Mouse (Mus musculus) hindbrain, embryonic 15.5 days (tissue): ENCODE measurements around the gene Mpo. TPM values are rescaled to one million over a fixed set of nuclear protein-coding genes. Genes with fewer than 3 reads are reported as not detected.

Experiments used
- ATAC-seq: fragments of 200-750 bp; cut with Nextera tagmentation; 2 replicates; pipeline ENCODE4 v1.8.0; 2017; ENCODE audit warnings: low read depth, moderate number of reproducible peaks, moderate TSS enrichment; ENCODE audit not compliant: low FRiP score
- H3K27ac ChIP-seq: fragments of 300-500 bp; sonication (generic); replicated peaks from 2 replicates; pipeline ENCODE4 v1.5.1; 2015; ENCODE audit warnings: mild to moderate bottlenecking, inconsistent platforms
- H3K27me3 ChIP-seq: fragments of 300-500 bp; sonication (generic); 2 replicates; pipeline ENCODE4 v1.6.1; 2015; ENCODE audit warnings: control low read depth, inconsistent platforms
- H3K36me3 ChIP-seq: fragments of 300-500 bp; sonication (generic); 2 replicates; pipeline ENCODE4 v1.6.1; 2015; ENCODE audit warnings: control low read depth, inconsistent platforms
- H3K4me1 ChIP-seq: fragments of 300-500 bp; sonication (generic); replicated peaks from 2 replicates; pipeline ENCODE4 v1.6.1; 2015; ENCODE audit warnings: control low read depth, inconsistent platforms
- H3K4me2 ChIP-seq: fragments of 300-500 bp; sonication (generic); 2 replicates; pipeline ENCODE4 v1.6.1; 2015; ENCODE audit warnings: moderate library complexity, mild to moderate bottlenecking, inconsistent platforms
- H3K4me3 ChIP-seq: fragments of 300-500 bp; sonication (generic); 2 replicates; pipeline ENCODE4 v1.5.1; 2015; ENCODE audit warnings: mild to moderate bottlenecking, inconsistent platforms
- H3K9ac ChIP-seq: fragments of 300-500 bp; sonication (generic); 2 replicates; pipeline ENCODE4 v1.6.1; 2015; ENCODE audit warnings: inconsistent platforms
- H3K9me3 ChIP-seq: fragments of 300-500 bp; sonication (generic); 2 replicates; pipeline ENCODE4 v1.6.1; 2016; ENCODE audit warnings: control low read depth, inconsistent platforms
- WGBS: fragments of 180-500 bp; shearing (Covaris S2); methylation state at CpG from one replicate; pipeline ENCODE4 v1.1.7; 2015; 5-methylcytosine and 5-hydroxymethylcytosine counted together
- polyA plus RNA-seq: library from polyadenylated mRNA; unstranded; fragments of >200 nt; fragmentation: Nextera tagmentation; extraction: Ambion mirVana; gene quantifications from 2 replicates; pipeline ENCODE4 v1.2.1, GENCODE M21; 2015

The Mpo gene
- polyA plus RNA-seq, 1 experiment from 2014 or later: 0.21 TPM

DNA sequence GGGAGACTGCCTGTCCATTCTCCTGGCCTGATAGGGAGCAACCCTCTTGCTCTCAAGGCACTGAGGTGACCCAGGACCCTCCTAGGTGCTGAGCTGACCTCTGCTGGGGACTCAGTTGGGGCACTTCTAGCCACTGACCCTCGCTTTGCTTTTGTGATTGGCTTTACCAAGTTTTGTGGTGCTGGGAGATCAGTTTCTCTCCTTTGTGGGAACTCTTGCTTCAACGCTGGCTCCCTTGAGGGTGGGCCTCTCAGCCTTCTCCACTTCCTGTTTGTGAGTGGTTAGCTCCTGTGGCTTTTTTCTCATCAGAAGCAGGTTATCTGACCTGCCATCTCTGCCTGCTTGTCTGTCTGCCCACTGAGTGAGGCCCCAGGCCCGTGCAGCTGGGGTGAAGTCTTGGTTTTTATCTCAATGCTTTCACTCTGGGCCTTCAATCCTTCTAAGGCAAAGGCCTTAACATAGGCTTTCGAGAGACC is 41.9 kb upstream of the Mpo start:
- ATAC-seq: no peak
- H3K9me3 ChIP-seq: no peaks in the 10 kb centered on the region
- WGBS: 69% methylated on average over 4 of the region's 4 CpGs
- H3K4me1 ChIP-seq: no peaks in the 10 kb centered on the region
- no peaks in the 10 kb centered on the region for H3K36me3 ChIP-seq
- H3K9ac ChIP-seq: no peak overlapping the region
- no peak overlapping the region for H3K27ac ChIP-seq
- no peak overlapping the region for H3K4me3 ChIP-seq
- no peak overlapping the region for H3K4me2 ChIP-seq
- H3K27me3 ChIP-seq: no peaks in the 10 kb centered on the region

DNA sequence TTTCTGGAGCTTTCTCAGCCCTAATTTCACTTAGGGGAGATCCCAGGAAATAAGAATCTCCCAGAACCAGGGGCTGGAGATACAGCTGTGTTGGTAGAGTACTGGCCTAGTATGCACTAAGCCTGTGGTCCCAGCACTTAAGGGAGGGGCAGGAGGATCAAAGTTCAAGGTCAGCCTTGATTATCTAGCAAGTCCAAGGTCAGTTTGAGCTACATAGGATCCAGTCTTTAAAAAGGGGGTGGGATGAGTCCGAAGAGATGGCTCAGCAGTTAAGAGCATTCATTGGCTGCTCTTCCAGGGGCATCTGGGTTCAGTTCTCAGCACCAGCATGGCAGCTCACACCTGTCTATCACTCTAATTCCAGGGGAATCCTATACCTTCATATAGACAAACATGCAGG is 41.1 kb upstream of the Mpo start:
- Histone ChIP-seq H3K4me2 (no peak overlapping the region), H3K9me3 (no peaks in the 10 kb centered on the region), H3K27me3 (no peaks in the 10 kb centered on the region), H3K36me3 (no peaks in the 10 kb centered on the region), H3K9ac (no peak overlapping the region), H3K4me3 (no peak overlapping the region), H3K4me1 (no peaks in the 10 kb centered on the region), H3K27ac (no peak overlapping the region)
- WGBS: 68% methylated on average over 1 of the region's 1 CpGs
- no peak for ATAC-seq

DNA sequence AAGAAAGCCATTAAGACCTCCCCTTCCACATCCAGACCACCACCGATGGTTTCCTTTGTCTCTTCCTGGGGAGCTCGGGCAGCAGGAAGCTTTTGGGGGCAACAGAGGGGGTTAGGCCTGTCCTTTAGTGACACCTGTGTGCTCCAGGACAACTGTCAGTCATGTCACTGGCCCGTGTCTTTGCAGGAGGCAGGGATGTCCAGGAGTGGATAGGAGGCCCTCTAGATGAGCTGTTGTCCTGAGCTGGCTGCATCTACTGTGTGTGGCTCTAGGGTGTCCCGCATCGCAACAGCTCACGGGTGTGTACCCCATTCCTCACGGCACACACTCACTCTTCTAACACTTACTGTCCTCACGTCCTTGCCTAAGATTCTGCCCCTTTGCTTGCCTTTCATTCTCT is 40.1 kb upstream of the Mpo start:
- no peak overlapping the region for H3K9ac ChIP-seq
- ATAC-seq: no peak
- no peak overlapping the region for H3K4me3 ChIP-seq
- H3K9me3 ChIP-seq: no peaks in the 10 kb centered on the region
- no peaks in the 10 kb centered on the region for H3K27me3 ChIP-seq
- no peak overlapping the region for H3K4me2 ChIP-seq
- no peak overlapping the region for H3K27ac ChIP-seq
- no peaks in the 10 kb centered on the region for H3K36me3 ChIP-seq
- 81% methylated on average over 8 of the region's 8 CpGs for WGBS
- no peaks in the 10 kb centered on the region for H3K4me1 ChIP-seq

DNA sequence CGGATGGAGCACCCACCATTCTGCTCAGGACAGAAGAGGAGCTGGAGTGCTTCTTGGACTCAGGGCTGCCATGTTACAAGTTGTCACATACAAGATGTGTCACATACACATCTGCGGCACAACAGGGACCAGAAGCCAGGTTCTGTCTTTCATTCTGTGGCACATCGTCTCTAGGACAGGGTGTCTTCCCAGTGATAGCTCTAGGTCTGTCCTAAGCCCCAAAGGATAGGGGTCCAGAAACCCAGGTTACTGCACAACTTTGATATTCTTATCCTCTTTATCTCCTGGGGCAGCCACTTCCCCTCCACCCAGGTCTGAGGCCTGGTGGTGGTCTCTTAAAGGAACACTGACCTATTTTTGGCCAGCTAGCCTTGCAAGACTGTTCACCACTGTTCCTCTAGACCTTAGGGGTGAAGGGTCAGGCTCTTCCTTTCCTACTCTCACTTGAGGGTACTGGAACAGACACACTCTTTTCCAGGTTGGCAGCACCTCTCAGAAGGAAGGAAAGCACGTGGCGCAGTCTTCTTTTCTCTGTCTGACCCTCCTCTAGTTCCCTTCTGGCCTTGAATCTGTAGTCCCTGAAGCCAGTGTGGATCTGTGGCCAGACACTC is 39.4 kb upstream of the Mpo start:
- H3K9me3 ChIP-seq: no peaks in the 10 kb centered on the region
- H3K4me3 ChIP-seq: no peak overlapping the region
- no peaks in the 10 kb centered on the region for H3K27me3 ChIP-seq
- no peak overlapping the region for H3K4me2 ChIP-seq
- no peak overlapping the region for H3K9ac ChIP-seq
- WGBS: 88% methylated on average over 5 of the region's 5 CpGs
- no peak overlapping the region for H3K27ac ChIP-seq
- no peaks in the 10 kb centered on the region for H3K4me1 ChIP-seq
- no peak for ATAC-seq
- H3K36me3 ChIP-seq: no peaks in the 10 kb centered on the region

DNA sequence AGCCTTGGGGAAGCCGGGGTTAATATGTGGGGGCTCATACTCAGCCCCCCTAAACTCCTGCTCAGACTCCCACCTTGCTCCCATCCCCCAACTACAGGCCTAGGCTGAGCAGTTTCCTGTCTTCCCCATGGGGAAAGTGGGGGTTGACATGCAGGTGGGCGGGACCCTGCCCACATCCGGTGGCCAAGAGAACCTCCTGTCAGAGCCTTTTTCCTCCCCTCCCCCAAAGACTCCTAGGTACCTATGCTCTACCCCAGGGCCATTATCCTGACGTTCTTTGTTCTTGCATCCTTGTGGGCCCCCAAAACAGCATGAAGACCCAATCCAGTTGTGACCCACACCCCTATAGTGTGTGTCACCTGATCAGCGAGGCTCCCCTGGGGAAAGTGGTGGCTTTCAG is 38.8 kb upstream of the Mpo start:
- Histone ChIP-seq H3K36me3 (no peaks in the 10 kb centered on the region), H3K4me2 (no peak overlapping the region), H3K27ac (no peak overlapping the region), H3K4me1 (peaks cover 3% of the 10 kb centered on the region), H3K9me3 (no peaks in the 10 kb centered on the region), H3K9ac (no peak overlapping the region), H3K27me3 (no peaks in the 10 kb centered on the region), H3K4me3 (no peak overlapping the region)
- 80% methylated on average over 5 of the region's 5 CpGs for WGBS
- ATAC-seq: no peak

DNA sequence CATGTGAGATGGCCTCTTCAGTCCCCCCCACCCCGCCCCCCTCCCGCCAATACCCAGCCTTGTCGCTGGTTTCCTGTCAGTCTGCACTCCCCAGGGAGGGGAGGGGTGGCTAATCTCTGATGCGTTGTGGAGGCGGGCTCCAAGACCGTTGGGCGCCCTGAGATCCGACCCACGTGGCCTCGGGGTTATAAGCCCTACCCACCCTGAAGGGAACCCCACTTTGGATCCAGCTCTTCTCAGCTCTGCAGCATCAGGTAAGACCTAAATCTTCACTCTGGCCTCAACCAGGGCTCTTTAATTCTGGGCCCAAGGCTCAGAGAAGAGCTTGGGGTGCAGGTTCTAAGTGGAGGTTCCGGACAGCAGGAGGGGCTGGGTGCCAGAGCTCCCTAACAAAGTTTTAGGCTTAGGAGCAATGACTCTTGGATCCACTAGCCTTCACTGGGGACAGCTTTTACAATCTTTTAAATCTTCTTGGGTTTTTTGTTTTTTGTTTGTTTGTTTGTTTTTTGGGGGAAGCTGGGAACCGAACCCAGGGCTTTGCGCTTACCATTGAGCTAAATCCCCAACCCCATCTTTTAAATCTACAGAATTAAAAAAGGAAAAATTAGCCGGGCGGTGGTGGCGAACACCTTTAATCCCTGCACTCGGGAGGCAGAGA is 37.9 kb upstream of the Mpo start:
- Histone ChIP-seq H3K4me3 (no peak overlapping the region), H3K9ac (no peak overlapping the region), H3K4me2 (no peak overlapping the region), H3K27me3 (no peaks in the 10 kb centered on the region), H3K4me1 (peaks cover 9% of the 10 kb centered on the region), H3K9me3 (no peaks in the 10 kb centered on the region), H3K36me3 (no peaks in the 10 kb centered on the region), H3K27ac (no peak overlapping the region)
- ATAC-seq: no peak
- 83% methylated on average over 17 of the region's 17 CpGs for WGBS

DNA sequence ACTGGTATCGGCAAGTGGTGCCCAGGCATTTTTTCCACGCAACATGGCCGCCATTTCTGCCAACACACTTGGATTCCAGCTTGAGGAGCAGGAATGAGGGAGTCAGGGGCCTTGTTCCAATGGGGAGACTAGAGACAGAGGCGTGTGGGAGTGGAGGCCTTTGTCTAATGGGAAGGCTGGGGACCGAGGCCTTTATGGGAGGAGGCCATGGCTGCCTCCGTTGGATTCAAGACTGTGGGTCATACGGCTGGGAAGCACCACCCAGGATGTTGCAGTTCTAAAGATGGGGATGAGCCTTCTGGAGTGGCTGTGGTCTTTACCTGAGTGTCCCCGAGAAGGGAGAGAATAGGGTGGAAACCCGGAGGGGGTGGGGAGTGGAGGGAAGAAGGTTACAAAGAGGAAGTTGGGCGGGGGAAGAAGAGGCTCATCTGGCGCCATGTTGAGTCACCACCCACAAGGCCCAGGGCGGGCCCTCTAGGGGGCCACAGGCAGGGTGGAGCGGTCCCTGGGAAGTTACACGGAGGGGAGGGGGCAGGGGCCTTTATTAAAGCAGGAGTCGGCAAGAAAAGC is 37.0 kb upstream of the Mpo start:
- Histone ChIP-seq H3K4me2 (no peak overlapping the region), H3K9me3 (no peaks in the 10 kb centered on the region), H3K4me1 (peaks cover 12% of the 10 kb centered on the region), H3K27me3 (no peaks in the 10 kb centered on the region), H3K27ac (no peak overlapping the region), H3K36me3 (no peaks in the 10 kb centered on the region), H3K4me3 (no peak overlapping the region), H3K9ac (no peak overlapping the region)
- ATAC-seq: no peak
- WGBS: 88% methylated on average over 15 of the region's 15 CpGs

DNA sequence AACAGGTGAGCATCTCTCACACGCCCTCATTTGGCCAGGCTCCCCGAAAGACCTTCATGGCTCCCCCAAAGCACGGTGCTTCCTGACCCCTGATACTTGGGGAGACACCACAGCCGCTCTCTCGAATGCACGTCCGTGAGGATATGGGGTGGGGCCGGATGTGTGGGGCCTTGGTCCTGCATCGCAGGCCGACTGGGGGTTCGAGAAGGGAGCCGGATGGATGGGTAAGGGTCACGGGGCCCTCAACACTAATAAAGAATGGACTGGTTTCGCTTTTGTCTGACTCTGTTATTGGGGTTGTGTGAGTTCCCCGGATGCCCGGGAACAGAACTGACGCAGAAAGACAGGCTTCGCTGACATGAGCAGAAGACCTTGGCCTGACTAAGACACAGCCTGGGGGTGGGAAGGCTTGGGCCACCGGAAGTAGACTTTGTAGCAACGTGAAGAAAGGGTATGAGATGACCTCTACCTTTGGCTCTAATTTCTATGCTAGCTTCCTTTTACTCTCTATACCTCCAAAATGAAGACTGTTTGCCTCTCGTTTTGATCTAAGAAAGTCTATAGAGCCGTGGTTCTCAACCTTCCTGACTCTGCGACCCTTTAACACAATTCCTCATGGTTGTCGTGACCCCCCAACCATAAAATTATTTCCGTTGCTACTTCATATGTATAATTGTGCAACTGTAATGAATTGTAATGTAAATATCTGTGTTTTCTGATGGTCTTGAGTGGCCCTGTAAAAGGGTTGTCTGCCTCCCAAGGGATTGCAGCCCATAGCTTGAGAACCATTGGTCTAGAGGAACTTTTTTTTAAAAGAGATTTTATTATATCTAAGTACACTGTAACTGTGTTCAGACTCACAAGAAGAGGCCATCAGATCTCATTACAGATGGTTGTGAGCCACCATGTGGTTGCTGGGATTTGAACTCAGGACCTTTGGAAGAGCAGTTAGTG is 36.1 kb upstream of the Mpo start:
- Histone ChIP-seq H3K9me3 (no peaks in the 10 kb centered on the region), H3K4me1 (peaks cover 21% of the 10 kb centered on the region), H3K36me3 (no peaks in the 10 kb centered on the region), H3K4me2 (no peak overlapping the region), H3K27me3 (no peaks in the 10 kb centered on the region), H3K9ac (no peak overlapping the region), H3K27ac (no peak overlapping the region), H3K4me3 (no peak overlapping the region)
- 89% methylated on average over 25 of the region's 25 CpGs for WGBS
- no peak for ATAC-seq

DNA sequence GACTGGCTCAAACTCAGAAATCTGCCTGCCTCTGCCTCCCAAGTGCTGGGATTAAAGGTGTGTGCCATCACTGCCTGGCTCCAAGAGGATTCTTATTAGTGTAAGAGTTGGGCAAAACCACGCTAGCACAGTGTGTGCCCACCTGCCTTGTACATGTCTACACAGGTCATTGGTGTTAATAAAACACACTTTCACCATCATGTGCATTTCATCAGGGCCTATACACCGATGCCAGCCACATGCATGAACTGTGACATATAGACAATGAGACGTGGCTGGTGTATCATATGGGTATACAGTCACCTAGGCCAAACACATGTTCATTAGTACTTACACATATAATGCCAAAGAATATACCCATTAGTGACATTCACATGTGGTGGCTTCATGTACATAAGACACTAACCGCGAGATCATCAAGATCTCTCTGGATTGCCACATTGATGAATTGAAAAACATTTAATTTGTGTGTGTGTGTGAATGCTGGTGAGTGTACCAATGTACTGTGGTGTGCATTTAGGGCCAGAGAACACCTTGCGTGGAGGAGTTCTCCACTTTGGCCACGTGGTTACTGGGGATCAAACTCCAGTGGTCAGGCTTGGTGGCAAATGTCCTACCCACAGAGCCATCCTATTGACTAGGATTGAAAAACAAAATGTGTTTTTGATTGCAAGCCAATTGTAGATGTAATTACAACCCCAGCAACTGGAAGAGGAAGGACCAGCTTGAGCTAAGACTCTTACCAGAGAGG is 35.0 kb upstream of the Mpo start:
- peaks cover 31% of the 10 kb centered on the region for H3K4me1 ChIP-seq
- H3K9ac ChIP-seq: no peak overlapping the region
- 86% methylated on average over 7 of the region's 7 CpGs for WGBS
- H3K9me3 ChIP-seq: no peaks in the 10 kb centered on the region
- no peak overlapping the region for H3K4me2 ChIP-seq
- no peak for ATAC-seq
- H3K36me3 ChIP-seq: no peaks in the 10 kb centered on the region
- H3K27me3 ChIP-seq: no peaks in the 10 kb centered on the region
- no peak overlapping the region for H3K27ac ChIP-seq
- no peak overlapping the region for H3K4me3 ChIP-seq

DNA sequence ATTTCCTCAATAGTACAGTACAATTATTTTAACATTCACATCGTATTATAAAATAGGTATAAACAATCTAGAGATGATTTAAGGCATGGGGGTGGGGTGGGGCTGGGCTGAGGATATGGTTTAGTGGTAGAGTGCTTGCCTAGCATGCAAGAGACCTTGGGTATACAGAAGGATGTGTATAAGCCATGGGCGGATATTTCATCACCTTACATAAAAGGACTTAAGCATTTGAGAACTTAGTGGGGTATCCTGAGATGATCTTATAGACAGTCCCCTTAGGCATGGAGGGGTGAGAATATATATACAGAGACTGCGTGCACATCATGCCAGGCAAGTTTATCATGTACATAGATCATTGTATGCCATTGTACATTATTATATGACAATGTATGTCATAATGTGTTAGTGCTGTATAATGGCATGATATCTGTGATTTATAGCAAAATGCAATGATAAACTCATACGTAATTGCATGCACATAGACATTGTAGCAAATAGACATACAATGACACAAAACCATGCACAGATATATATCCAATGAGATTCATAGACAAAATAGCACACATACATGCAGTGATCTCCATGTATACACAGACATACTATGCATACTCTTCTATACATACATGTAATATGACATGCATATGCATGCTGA is 34.3 kb upstream of the Mpo start:
- Histone ChIP-seq H3K4me3 (no peak overlapping the region), H3K9me3 (no peaks in the 10 kb centered on the region), H3K36me3 (no peaks in the 10 kb centered on the region), H3K9ac (no peak overlapping the region), H3K4me1 (peaks cover 36% of the 10 kb centered on the region), H3K4me2 (0 out of 2 replicates have a peak overlapping the region, but pooled peaks have one; percentile 96), H3K27me3 (no peaks in the 10 kb centered on the region), H3K27ac (peak overlapping the region; percentile 91; the same call in 1 of the 2 replicates)
- WGBS: 80% methylated on average over 4 of the region's 4 CpGs
- ATAC-seq: no peak

DNA sequence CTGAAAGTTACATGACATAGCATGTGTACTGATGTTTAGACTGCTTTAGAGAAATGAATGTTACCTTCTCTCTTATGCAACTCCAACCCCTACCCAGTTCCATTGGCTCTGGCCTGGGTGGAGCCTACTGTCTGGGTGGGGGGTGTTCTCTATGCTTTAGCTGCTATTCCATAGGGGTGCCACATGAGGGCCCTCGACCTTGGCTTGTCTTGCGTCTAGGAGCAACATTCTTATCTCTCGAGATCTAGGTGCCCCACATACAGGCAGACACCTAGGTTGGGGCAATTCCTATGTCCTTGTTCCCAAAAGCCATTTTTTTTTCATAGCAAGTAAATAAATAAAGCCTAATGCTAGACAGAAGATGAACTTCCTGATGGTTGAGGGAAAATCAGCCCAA is 33.8 kb upstream of the Mpo start:
- Histone ChIP-seq H3K27ac (peak overlapping the region; percentile 91), H3K27me3 (no peaks in the 10 kb centered on the region), H3K4me3 (peak overlapping the region; percentile 72; the same call in 1 of the 2 replicates), H3K9ac (no peak overlapping the region), H3K36me3 (no peaks in the 10 kb centered on the region), H3K4me2 (peak overlapping the region; percentile 96), H3K4me1 (peaks cover 40% of the 10 kb centered on the region), H3K9me3 (no peaks in the 10 kb centered on the region)
- no peak for ATAC-seq
- WGBS: 7% methylated on average over 3 of the region's 3 CpGs
